Mouse (Mus musculus) neural tube, embryonic 10.5 days (tissue): Measurements from ENCODE around the gene Vamp9.

Experiments used
- DNase-seq: peaks from one replicate; pipeline ENCODE4 v3.0.0-alpha.2; 2017; ENCODE audit warnings: low spot score; ENCODE audit errors: extremely low spot score

Gene Vamp9

DNA sequence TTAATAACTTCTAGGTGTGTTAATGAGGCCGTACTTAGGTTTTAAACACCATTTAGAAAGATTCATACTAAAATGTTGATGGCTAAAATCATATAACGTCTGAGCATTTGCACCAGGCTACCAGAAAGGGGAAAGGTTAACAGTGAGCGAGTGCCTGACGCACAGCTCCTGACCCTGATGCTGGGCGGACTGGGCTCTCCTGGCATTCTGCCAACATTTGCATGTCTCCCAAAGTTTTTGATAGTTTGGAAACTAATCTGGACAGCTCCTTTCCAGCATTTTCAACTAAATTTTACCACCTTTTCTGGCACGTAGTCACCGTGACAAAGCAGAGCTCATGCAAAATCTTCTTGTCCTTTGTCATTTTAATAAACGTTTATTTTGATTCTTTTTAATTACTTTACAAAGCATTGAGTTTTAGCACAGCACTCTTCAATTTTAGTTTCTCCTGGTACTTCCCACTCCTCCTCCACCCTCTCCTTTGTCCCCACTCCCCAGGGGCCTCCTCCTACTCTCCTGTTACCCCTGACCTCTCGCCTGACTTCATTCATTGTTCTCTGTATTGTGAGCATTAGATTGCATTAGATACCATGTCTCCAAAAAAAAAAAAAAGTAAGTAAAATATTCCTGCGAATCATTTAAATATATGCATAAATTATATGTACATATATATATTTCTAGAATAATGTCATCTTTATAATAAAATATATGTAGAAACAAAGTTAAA is 35.9 kb downstream of the Vamp9 start:
- no peak for DNase-seq

DNA sequence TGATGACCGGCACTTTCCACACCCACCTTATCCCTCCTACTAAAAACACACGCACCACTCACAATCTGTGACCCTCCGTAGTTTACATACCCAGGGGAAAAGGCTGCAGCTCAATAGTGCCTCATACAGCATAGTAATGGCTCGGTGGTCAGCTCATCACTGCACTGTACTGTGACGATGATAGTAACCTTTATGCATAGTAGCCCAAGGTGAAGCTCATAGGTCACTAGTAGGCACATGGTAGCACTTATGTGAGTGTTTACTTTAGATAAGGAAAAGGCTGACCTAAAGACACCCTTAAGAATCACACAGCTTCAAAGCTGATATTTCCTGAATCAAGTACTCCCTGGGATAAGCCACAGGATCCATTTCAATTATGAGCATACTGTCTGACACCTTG is 46.5 kb downstream of the Vamp9 start:
- DNase-seq = no peak

DNA sequence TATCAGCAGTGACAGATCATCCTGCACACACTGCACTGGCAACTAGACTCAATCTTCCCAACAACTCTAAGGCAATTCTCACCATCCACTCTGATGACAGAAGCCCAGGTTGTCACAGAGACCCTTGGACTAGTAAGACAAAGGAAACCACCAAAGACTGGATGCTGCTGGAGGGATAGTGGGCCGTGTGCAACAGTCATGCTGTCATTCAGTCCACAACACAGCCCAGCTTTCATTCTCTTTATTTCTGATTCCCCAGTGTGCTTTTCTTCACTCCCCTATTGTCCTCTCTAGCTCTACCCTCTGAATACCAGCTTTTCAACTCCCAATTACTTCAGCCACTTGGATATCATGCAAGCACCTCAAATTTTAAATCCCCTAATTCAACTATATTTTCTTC is 47.8 kb downstream of the Vamp9 start:
- DNase-seq = no peak

DNA sequence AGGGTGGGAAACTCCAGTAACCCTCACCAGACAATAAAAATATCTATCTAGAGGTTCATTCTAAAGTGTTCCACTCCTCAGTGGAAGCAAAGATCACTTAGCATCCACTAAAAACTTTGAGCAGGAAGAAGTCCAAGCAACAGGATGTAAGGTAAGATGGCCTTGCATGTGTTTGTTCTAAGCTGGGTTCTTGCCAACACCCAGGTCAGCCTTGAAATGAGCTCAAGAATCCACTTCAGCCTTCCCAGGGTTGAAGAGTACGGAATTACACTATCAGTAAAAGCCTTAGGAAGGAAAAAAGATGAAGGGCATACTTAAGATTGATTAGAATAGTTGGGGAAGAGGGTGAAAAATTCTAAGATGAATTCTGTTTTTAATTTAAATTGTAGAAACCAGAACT is 52.6 kb downstream of the Vamp9 start:
- no peak for DNase-seq

DNA sequence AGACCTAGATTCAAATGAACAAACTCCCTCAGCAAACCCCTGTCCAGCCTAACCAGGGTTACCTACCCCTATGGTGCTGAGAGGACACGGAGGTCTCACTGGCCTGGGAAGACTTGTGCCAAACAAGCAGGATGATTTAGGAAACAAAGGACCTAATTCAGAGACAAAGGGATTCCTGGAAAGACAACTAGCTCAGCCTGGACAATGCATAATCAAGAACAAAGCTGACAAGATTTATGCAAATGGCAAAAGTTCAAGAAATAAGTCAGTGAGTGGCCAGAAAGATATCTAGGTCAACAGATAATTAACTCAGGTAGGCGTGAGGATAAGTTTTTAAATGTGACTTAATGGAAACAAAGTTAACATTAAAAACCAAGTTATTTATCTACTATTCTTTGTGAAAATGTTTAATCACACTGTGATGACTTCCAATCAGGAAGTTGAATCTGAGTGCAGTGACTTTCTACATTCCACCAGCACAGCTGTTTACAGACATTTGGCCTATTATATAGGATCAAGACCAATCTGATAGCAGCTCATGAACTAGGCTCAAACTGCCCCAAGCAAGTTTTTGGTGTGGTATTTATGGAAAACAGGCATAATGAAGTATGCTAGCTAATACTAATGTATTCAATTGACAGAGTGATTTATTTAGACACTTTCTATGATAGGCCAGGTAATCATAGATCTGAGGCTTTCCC is 53.3 kb downstream of the Vamp9 start:
- DNase-seq = no peak

DNA sequence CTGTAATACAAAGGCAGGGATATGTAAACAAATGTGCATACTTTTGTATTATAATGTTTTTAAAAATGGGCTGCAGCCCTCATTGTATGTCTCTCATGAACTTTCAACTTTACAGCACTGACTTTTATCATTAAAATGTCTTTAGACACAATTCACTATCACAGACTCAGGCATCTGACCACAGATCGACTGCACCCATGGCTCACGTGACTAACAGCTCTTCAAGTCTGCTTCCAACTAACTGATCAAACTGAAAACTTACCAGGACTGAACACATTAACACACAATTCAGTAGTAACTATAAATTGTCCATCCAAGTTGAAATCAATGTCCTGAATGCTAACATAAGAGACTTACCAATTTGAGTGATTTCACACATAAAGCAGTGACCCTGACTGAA is 53.9 kb downstream of the Vamp9 start:
- no peak for DNase-seq

DNA sequence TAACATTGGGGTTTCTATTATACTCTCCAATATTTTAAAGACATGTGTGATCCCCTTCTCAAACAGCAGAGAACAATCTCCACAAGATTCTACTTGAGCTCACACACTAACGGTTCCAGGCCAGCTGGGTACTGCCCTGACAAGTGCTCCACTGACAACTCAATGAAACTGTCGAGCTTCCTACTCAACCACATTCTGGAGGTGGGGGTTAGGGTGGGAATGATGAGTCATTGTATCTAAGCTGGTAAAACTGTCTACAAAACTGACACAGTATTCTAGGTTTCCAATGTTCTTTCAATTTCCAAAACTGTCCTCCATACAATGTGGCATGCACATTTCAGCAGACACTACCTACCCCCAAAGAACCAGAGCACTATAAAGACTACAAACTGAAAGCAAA is 67.9 kb downstream of the Vamp9 start:
- DNase-seq = no peak

DNA sequence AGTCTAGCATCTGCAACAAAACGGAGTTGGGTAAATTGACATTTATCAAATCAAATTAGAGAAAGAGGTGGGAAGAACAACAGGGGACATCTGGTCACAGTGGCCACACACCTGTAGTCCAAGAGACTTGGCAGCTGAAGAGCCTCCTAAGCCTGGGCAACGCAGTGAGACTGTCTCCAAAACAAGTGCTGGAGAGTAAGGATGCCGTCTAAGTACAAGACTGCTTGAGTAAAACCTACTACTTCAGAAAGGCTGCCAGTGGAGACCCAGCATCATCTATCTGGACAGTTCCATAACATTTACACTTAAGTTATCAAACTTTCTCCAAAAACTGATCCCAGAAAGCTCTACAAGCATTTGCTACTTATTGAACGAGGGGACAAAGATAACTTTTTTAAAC is 69.0 kb downstream of the Vamp9 start:
- no peak for DNase-seq

DNA sequence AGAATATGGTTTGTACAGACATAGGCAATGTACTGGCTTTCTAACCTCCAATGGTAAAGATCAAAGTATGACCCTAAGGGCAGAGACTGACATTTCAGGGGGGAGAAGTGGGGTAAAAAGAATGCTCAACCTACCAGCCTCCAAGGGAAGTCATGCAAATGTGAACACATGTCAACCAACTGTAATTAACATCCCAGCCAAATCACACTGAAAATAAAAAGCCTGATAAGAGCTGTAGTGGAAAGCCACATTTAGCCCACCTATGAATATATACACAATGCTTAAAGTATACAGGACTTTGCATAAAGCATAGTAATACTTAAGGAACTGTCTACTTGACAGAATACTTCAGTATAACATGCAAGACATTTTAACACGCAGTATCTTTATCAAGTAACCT is 69.7 kb downstream of the Vamp9 start:
- no peak for DNase-seq

DNA sequence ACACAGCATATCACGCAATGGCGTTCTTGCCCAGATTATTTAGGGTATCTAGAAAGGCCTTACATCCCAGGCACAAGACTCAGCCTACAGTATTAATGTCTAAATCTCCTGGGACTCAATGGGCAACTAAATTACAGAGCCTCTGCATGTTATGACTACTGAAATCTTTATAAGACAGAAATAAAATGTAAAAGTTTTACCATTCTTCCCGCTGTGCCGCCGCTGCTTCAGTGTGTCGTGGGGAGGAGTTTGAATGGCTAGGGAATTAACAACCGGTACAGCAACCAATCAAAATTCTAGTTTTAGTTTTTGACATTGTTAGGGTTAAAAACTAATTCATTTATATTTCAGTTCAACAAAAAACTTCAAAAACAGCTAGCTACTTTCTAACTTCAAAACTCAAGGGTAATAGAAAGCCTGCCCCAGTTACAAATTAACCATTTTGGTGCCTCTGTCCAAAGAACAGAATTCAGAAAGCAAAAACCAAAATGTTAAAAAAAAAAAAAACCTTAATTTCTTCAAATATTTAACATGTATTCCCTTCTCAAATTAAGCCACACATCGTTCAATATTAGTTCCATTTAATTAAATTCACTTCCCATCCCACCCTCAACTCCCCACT is 70.4 kb downstream of the Vamp9 start:
- no peak for DNase-seq

DNA sequence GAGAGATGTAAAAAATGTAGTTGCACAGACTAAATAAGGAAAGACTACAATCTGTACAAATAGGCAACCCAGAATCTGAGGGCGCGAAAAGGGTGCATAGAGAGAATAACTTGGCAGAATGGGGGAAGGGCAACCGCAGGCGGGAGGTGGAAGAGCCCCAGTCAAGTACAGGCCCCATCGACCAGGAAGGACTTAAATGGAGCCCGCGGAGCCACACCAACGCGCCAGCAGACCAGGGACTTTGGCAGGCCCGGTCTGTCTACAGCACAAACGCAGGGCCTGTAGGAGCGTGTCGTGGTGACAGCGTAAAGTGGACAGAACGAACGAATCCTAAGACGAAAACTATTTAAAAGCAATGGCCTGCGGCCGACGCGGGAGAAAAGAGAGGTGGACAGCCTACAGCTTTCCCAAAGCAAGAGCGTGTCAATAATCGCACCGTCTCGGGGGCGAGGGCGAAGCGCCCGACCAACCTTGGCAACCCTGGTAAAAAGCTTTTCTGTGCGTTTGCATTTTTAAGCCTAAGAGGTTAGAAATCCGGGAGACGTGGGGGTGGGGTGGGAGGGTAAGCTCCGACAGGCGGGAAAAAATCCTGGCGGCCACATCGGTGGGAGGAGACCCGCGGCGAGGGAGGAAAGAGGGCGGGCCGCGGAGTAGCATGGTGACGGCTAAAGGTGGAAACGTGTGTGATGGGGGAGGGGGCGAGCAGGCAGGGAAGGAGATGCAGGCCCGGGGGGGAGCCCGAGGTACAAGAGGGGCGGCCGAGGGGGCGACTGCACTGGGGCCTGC is 71.7 kb downstream of the Vamp9 start:
- peak; percentile 83 for DNase-seq

DNA sequence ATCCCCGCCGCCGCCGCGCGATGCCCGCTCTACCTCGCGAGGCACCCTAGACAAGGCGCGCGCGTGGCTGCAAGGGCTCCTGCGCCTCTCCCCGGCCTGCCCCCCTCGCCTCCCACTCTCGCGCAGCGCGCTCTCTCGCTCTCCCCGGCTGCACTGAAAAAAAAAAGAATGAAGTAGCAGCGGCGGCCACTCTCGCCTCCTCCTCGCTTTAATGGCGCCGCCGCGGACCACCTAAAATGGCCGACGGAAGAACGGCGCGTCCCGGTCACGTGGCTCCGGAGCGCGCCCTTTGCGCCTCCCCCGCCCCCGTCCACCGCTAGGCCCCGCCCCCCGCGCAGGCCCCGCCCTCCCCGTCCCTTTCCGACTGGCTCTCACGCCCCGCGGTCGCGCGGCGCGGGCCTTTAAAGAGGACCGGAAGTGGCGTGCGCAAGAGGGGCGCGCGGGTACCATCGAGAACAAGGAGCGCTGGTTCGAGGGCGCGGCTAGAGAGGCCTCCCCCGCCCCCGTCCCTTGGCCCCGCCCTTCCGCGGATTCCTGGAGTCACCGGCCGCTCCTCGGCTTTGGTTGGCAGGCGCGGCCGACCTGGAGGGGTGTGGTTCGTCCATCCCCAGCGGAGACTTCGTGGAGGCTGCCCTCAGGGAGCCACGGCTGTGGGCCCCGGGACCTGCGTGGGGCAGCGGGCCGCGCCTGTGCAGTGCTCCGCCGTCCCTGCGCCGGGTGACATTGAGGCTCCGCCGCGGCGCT is 72.8 kb downstream of the Vamp9 start, which contains the start of the genes Hnrnpd and 4930524J08Rik:
Gene Hnrnpd, minus strand, starts transcription at position 240 of the 744 bp plus-strand sequence.
Gene 4930524J08Rik, plus strand, starts transcription at position 363 of the 744 bp plus-strand sequence.
- DNase-seq = peak; percentile 96

DNA sequence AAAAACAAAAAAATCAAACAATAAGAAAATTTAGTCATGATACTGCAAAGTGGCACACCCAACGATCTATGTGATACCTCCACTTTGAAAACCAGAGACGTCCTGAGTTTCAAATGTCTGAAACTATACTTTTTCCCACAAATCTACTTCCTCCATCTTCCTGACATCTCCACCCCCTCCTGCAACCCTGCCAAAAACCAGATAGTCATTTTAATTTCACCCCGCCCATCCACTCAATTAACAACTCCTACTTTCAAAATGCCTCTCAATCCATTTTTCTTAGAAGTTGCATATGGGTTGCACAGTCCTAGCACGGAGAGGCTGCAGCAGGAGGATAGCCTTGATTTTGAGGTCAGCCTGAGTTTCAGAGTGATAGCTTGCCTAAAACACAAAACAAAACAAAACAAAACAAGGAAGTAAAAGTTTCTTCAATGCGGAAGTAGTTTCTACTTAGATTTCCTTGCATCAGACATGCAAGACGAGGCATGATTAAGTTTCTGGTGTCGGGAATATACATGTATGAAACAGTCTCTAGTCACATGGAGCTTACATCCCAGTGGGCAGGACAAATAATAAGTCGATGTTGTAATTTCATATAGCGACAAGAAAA is 77.5 kb downstream of the Vamp9 start:
- peak; percentile 4 for DNase-seq

DNA sequence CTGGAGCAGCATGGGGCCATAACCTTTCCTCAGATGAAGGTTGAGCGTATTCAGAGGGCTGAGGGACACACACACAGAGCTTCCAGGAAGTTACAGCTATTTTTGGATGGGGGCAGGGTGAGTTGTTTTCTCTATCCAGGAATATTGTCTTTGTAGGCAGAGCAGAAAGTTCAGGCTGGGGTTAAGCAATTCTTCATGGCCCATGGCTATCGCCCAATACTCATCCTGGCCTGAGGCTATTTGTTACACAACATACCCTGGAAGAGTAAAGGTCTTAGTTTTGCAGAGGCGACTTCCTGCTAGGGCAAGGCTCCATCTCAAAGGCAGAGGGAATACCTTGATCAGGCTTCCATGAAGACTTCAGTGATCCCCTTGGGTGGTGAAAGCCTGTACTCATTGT is 88.1 kb downstream of the Vamp9 start:
- DNase-seq = no peak

DNA sequence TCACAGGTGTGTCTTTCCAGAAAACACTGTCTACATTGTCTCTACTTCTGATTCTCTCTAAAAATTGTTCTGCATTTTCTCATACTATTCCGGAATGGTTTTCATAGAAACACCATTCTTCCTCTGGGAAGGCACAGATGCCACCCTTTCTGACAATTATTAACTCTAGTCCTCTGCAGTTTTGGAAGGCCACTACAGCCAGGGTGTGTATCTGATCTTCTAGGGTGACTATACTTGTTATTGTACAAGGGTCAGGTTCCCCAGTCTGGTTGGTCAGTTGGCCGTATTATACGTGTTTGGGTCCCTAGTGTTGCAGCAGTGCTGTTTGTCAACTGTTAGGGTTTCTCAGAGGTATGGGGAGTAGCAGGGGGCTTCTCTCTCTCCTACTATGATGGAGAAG is 88.6 kb downstream of the Vamp9 start:
- no peak for DNase-seq

DNA sequence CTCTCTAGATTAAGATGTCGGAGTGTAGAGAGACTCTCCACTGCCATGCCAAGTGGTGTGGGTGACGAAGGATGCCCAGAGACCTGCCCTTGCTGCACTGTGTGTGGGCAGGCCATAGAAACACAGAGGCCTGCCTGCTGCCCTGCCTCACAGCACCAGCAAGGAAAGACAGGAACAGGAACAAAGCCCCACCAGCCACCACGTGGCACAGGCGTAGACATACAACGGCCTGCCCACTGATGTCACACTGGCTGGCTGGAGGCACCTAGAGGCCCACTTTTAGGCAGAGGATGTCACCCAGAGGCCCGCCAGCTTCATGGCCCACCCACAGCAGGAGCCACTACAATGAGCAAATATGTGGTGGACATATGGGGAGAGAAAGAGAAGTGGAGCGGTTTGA is 94.0 kb downstream of the Vamp9 start:
- DNase-seq = no peak

DNA sequence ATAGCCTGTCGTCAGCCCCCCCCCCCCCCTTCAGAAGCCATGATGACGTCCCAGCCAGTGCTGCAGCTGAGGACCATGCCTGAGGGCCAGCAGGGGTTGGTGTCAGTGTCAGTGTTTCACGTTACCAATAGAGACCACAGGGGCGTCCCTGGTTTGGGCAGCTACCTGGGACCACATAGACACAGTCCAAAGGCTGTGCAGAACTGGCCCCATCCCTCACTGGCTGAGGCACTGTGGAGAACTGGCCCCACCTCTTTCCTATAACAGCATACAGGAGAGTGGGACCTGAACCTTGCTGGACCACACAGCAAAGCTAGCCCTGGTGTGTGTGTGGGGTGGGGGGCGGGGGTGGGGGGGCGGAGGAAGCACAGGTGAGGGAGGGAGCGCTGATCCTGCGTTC is 94.4 kb downstream of the Vamp9 start:
- DNase-seq = no peak
